Mouse (Mus musculus): ENCODE data around the gene Amigo2. TPM values are rescaled to one million over a fixed set of nuclear protein-coding genes. Genes with fewer than 3 reads are reported as not detected.

The Amigo2 gene
- 6.8 and 7.5 TPM in 2 replicates for polyA plus RNA-seq (2014; fragmentation: Nextera tagmentation; extraction: Ambion mirVana)

DNA sequence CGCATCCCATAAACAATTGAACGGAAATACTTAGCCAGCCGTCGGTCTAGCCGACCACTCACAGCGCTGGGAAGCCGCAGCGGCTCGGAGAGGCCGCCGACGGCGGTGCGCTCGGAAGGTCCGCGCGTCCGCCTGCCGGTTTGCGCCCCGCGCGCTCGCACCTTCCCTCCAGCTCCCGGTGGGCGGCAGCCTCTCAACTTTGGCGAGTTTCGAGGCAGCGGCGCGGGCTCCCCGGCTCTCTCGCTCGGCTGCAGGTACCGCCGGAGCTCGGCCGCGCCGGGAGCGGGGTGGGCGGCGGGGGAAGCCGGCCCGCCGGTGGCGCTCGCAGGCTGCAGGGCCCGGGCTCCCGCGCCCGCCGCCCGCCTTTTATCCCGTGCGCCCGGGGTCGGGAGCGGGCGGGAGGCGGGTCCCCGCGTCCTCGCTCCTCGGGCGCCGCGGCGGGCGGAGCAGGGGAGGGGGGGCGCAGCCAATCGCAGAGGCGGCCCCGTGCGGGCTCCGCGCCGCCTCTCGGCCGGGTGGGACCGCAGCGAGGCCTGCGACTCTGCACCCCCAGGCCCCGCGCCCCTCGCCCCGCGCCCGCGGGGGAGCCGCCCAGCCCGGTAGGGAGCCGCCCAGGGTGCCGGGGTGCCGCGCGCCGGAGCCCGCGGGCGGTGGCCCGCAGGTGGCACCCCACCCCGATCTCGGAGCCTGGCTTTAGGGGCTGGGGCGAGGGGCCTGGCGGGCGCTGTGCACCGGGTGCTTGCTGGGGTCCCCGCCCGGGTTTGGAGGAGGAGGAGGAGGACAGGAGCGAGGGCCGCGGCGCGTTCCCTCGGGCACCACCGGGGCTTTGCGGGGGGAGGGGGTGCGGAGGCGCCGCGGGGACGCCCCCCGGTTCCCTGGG lies at the start of gene Amigo2, which contains the start of gene Pced1b:
Gene Amigo2, minus strand, starts transcription at position 377 of the 880 bp plus-strand sequence.
Gene Pced1b, plus strand, starts transcription at position 197 of the 880 bp plus-strand sequence.
- peak within 1 kb of the TSS; percentile 77 for H3K27ac ChIP-seq (ENCODE audit: low read depth)
- under 1% methylated on average over 98 of the region's 125 CpGs for WGBS
- no peaks in the 10 kb centered on the region for H3K36me3 ChIP-seq (ENCODE audit: control insufficient read depth, insufficient read depth, low read length)

DNA sequence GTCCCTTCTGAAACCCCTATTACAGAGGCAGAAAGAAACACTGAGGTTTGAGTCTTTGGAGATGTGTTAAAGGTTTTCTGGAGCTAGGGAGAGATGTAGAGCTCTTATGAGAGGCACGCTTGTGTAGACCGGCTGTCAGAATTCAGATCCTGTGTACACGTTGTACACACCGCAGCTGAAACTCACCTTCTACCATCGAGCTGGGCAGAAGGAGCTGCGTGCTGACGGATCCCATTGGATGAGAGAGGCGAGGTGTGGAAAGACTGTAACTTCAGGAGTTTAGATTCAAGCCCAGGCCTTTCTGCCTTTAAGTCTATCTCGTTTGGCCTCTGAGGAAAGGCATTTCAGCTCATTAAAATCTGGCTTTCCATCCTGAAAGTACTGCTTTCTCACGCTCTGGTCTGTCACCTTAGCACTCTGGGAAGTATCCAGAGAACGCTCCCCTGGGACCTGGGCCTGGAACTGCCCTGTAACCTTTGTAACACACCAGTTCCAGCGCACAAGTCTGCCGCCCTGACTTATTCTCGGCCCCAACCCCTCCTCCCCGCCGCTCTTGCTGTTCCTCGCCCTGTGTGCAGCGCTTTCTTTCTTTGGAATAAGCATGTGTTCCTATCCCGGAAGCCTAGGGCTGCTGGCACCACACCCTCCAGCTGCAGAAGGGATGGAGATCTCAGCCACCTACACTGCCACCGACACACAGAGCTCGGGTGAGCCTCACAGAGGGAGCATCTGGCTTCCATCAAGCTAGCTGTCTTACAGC lies 44.4 kb upstream of the Amigo2 start:
- DNase-seq (ENCODE audit: low spot score), result peak; percentile 50
- H3K4me3 ChIP-seq (ENCODE audit: low read depth, low read length), result no peak overlapping the region
- H3K9me3 ChIP-seq (ENCODE audit: control insufficient read depth, low read length), result no peaks in the 10 kb centered on the region
- no peak overlapping the region for H3K9ac ChIP-seq (ENCODE audit: low read length)
- H3K27ac ChIP-seq (ENCODE audit: low read depth), result no peak overlapping the region
- no peaks in the 10 kb centered on the region for H3K4me1 ChIP-seq (replicated peaks; ENCODE audit: control insufficient read depth, insufficient read depth, low read length)
- H3K4me2 ChIP-seq (ENCODE audit: low read length), result no peak overlapping the region
- no peaks in the 10 kb centered on the region for H3K27me3 ChIP-seq (replicated peaks; ENCODE audit: control insufficient read depth, insufficient read depth, low read length)
- 66% methylated on average over 21 of the region's 21 CpGs for WGBS
- no peaks in the 10 kb centered on the region for H3K36me3 ChIP-seq (ENCODE audit: control insufficient read depth, insufficient read depth, low read length)
- ATAC-seq (replicated peaks; ENCODE audit: low FRiP score, low TSS enrichment, low read depth), result no peak

More for the DNA sequence above, at the start of gene Amigo2, which contains the start of gene Pced1b:
- Histone ChIP-seq H3K9ac (ENCODE audit: low read length) (peak within 1 kb of the TSS; percentile 85), H3K9me3 (ENCODE audit: control insufficient read depth, low read length) (no peaks in the 10 kb centered on the region), H3K27me3 (replicated peaks; ENCODE audit: control insufficient read depth, insufficient read depth, low read length) (peaks cover 13% of the 10 kb centered on the region), H3K4me1 (replicated peaks; ENCODE audit: control insufficient read depth, insufficient read depth, low read length) (peaks cover 11% of the 10 kb centered on the region), H3K4me2 (ENCODE audit: low read length) (peak within 1 kb of the TSS; percentile 74), H3K4me3 (ENCODE audit: low read depth, low read length) (peak within 1 kb of the TSS; percentile 71)
- peak; percentile 77 for DNase-seq (ENCODE audit: low spot score)
- ATAC-seq (replicated peaks; ENCODE audit: low FRiP score, low TSS enrichment, low read depth), result peak; percentile 88

DNA sequence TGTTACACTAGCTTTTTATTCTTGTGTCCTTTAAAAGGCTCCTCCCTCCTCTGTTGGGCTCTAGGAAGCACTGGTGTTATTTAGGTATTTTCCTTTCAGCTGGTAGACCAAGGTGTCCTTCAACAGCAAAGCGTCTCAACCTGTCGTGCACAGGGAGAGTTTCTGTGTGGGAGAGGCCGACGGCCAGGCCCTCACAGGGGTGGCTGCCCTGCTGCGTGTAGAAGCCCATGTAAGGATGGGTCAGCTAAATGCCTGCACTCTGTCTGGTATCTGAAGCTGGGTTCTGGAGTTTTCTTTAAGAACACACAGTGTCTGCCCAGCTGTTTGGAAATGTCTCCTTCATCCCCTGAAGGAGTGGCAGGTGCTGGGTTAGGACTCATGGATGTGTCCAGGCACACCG lies 43.3 kb upstream of the Amigo2 start:
- DNase-seq (ENCODE audit: low spot score) (peak; percentile 45), ATAC-seq (replicated peaks; ENCODE audit: low FRiP score, low TSS enrichment, low read depth) (no peak)
- H3K4me2 ChIP-seq (ENCODE audit: low read length), result no peak overlapping the region
- no peaks in the 10 kb centered on the region for H3K36me3 ChIP-seq (ENCODE audit: control insufficient read depth, insufficient read depth, low read length)
- H3K9ac ChIP-seq (ENCODE audit: low read length), result no peak overlapping the region
- no peak overlapping the region for H3K27ac ChIP-seq (ENCODE audit: low read depth)
- 86% methylated on average over 6 of the region's 6 CpGs for whole genome bisulfite sequencing
- H3K4me1 ChIP-seq (replicated peaks; ENCODE audit: control insufficient read depth, insufficient read depth, low read length), result no peaks in the 10 kb centered on the region
- no peaks in the 10 kb centered on the region for H3K9me3 ChIP-seq (ENCODE audit: control insufficient read depth, low read length)
- H3K27me3 ChIP-seq (replicated peaks; ENCODE audit: control insufficient read depth, insufficient read depth, low read length), result no peaks in the 10 kb centered on the region
- no peak overlapping the region for H3K4me3 ChIP-seq (ENCODE audit: low read depth, low read length)

GRCm38 (mm10) chr15:97289176-97289575 lies 42.1 kb upstream of the Amigo2 start:
- Histone ChIP-seq H3K9me3 (ENCODE audit: control insufficient read depth, low read length) (no peaks in the 10 kb centered on the region), H3K27me3 (replicated peaks; ENCODE audit: control insufficient read depth, insufficient read depth, low read length) (no peaks in the 10 kb centered on the region), H3K27ac (ENCODE audit: low read depth) (no peak overlapping the region), H3K9ac (ENCODE audit: low read length) (no peak overlapping the region), H3K4me2 (ENCODE audit: low read length) (no peak overlapping the region), H3K4me3 (ENCODE audit: low read depth, low read length) (no peak overlapping the region), H3K4me1 (replicated peaks; ENCODE audit: control insufficient read depth, insufficient read depth, low read length) (no peaks in the 10 kb centered on the region), H3K36me3 (ENCODE audit: control insufficient read depth, insufficient read depth, low read length) (no peaks in the 10 kb centered on the region)
- ATAC-seq (replicated peaks; ENCODE audit: low FRiP score, low TSS enrichment, low read depth) (no peak), DNase-seq (ENCODE audit: low spot score) (no peak)
- 65% methylated on average over 4 of the region's 4 CpGs for WGBS

- H3K9me3 ChIP-seq (ENCODE audit: control insufficient read depth, low read length), result no peaks in the 10 kb centered on the region
- no peak overlapping the region for H3K4me3 ChIP-seq (ENCODE audit: low read depth, low read length)
- WGBS, result 67% methylated on average over 13 of the region's 13 CpGs
- ATAC-seq (replicated peaks; ENCODE audit: low FRiP score, low TSS enrichment, low read depth) (no peak), DNase-seq (ENCODE audit: low spot score) (no peak)
- no peak overlapping the region for H3K9ac ChIP-seq (ENCODE audit: low read length)
- no peaks in the 10 kb centered on the region for H3K4me1 ChIP-seq (replicated peaks; ENCODE audit: control insufficient read depth, insufficient read depth, low read length)
- no peaks in the 10 kb centered on the region for H3K36me3 ChIP-seq (ENCODE audit: control insufficient read depth, insufficient read depth, low read length)
- H3K4me2 ChIP-seq (ENCODE audit: low read length), result no peak overlapping the region
- H3K27me3 ChIP-seq (replicated peaks; ENCODE audit: control insufficient read depth, insufficient read depth, low read length), result no peaks in the 10 kb centered on the region
- no peak overlapping the region for H3K27ac ChIP-seq (ENCODE audit: low read depth)
Measured at GRCm38 (mm10) chr15:97288690-97289089, 41.6 kb upstream of the Amigo2 start.

DNA sequence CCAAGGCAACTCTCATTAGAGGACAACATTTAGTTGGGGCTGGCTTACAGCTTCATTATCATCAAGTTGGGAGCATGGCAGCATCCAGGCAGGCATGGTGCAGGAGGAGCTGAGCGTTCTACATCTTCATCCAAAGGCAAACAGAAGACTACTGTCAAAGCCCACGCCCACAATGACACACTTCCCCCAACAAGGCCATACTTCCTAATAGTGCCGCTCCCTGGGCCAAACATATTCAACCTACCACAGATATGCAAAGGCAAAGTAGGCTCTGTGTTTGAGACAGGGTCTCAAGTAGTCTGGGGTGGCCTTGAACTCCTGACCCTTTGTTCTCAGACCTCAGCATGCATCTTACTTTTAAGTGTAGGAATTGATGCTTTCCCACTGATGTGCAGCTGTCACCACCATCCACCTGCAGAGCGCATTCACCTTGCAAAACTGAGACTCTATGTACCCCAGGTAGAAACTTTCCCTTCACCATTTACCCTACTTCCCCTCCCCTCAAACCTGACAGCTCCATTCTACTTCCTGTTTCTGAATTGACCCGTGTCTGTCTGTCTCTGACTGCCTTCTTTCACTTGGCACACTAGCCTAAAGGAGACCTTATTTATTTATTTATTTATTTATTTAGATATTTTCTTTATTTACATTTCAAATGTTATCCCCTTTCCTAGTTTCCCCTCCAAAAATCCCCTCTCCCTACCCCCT lies 40.5 kb upstream of the Amigo2 start:
- Histone ChIP-seq H3K9me3 (ENCODE audit: control insufficient read depth, low read length) (no peaks in the 10 kb centered on the region), H3K27me3 (replicated peaks; ENCODE audit: control insufficient read depth, insufficient read depth, low read length) (no peaks in the 10 kb centered on the region), H3K4me2 (ENCODE audit: low read length) (no peak overlapping the region), H3K27ac (ENCODE audit: low read depth) (no peak overlapping the region), H3K4me3 (ENCODE audit: low read depth, low read length) (no peak overlapping the region), H3K36me3 (ENCODE audit: control insufficient read depth, insufficient read depth, low read length) (no peaks in the 10 kb centered on the region), H3K9ac (ENCODE audit: low read length) (no peak overlapping the region), H3K4me1 (replicated peaks; ENCODE audit: control insufficient read depth, insufficient read depth, low read length) (no peaks in the 10 kb centered on the region)
- WGBS, result 85% methylated on average over 5 of the region's 5 CpGs
- DNase-seq (ENCODE audit: low spot score) (no peak), ATAC-seq (replicated peaks; ENCODE audit: low FRiP score, low TSS enrichment, low read depth) (no peak)

DNA sequence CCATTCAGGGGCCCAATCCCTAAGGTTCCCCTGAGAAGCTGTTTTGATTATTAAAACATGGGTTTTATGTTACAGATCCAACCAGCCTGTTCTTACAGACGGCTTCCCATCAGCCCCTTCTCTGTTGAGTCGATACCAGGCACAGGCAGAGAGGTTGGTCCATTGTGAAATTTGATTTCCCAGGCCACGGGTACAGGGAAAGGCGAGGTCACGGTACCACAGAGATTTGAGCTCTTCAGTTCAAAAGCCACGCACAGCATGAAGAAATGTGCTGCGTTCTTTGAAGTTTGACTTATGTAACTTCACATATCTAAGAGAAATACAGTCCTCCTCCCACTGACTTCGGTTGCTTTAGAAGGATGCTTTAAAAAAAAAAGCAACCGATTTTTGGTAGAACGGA lies 39.6 kb upstream of the Amigo2 start:
- 83% methylated on average over 10 of the region's 10 CpGs for WGBS
- Histone ChIP-seq H3K4me3 (ENCODE audit: low read depth, low read length) (no peak overlapping the region), H3K36me3 (ENCODE audit: control insufficient read depth, insufficient read depth, low read length) (no peaks in the 10 kb centered on the region), H3K27ac (ENCODE audit: low read depth) (no peak overlapping the region), H3K9me3 (ENCODE audit: control insufficient read depth, low read length) (no peaks in the 10 kb centered on the region), H3K9ac (ENCODE audit: low read length) (no peak overlapping the region), H3K4me2 (ENCODE audit: low read length) (no peak overlapping the region), H3K4me1 (replicated peaks; ENCODE audit: control insufficient read depth, insufficient read depth, low read length) (no peaks in the 10 kb centered on the region), H3K27me3 (replicated peaks; ENCODE audit: control insufficient read depth, insufficient read depth, low read length) (no peaks in the 10 kb centered on the region)
- ATAC-seq (replicated peaks; ENCODE audit: low FRiP score, low TSS enrichment, low read depth) (no peak), DNase-seq (ENCODE audit: low spot score) (no peak)

DNA sequence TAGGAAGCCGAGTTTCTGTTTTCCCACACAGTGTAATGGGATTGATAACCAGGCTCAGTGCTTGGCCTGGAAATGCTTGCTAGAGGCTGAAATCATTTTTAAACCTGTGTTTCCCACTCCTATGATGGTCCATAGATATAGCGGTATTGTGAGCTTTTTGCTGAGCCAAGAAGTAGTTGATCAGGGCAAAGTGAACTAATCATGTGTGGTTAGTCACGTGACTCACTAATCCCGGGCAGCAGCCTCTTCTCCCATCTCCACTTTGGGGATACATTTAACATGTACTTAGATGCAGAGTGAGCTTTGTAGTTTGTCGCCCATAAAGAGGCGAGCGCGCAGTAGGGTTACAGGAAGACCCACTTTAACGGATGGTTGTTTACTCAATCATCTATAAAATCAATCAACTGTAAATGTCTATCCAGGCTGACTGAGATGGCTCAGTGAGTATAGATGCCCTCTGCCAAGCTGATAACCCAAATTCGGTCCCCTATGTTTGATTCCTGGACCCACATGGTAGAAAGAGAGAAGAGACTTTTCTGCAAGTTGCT lies 38.7 kb upstream of the Amigo2 start:
- DNase-seq (ENCODE audit: low spot score) (peak; percentile 25), ATAC-seq (replicated peaks; ENCODE audit: low FRiP score, low TSS enrichment, low read depth) (no peak)
- 88% methylated on average over 10 of the region's 10 CpGs for WGBS
- Histone ChIP-seq H3K27ac (ENCODE audit: low read depth) (no peak overlapping the region), H3K4me2 (ENCODE audit: low read length) (no peak overlapping the region), H3K9me3 (ENCODE audit: control insufficient read depth, low read length) (no peaks in the 10 kb centered on the region), H3K9ac (ENCODE audit: low read length) (no peak overlapping the region), H3K36me3 (ENCODE audit: control insufficient read depth, insufficient read depth, low read length) (no peaks in the 10 kb centered on the region), H3K4me1 (replicated peaks; ENCODE audit: control insufficient read depth, insufficient read depth, low read length) (peaks cover 3% of the 10 kb centered on the region; the same call in 1 of the 2 replicates), H3K4me3 (ENCODE audit: low read depth, low read length) (no peak overlapping the region), H3K27me3 (replicated peaks; ENCODE audit: control insufficient read depth, insufficient read depth, low read length) (no peaks in the 10 kb centered on the region)

Measured in intestine, embryonic 14.5 days (tissue).